Mouse (Mus musculus): ENCODE measurements around the gene Avil. TPM values are rescaled to one million over a fixed set of nuclear protein-coding genes. Genes with fewer than 3 reads are reported as not detected.

Gene Avil
- polyA plus RNA-seq, 1 experiment from 2014 or later, result 0.20 TPM

GRCm38 (mm10) chr10:126990313-126991056, 10.0 kb upstream of the Avil start:
- Histone ChIP-seq H3K4me2 (replicated peaks; ENCODE audit: low read depth) (no peak overlapping the region), H3K36me3 (ENCODE audit: control insufficient read depth, insufficient read depth) (peaks cover 43% of the 10 kb centered on the region), H3K27me3 (replicated peaks; ENCODE audit: control insufficient read depth, insufficient read depth, low read length) (no peaks in the 10 kb centered on the region), H3K27ac (ENCODE audit: low read depth, low read length) (no peak overlapping the region), H3K4me3 (ENCODE audit: low read depth, low read length) (no peak overlapping the region), H3K9me3 (ENCODE audit: control insufficient read depth) (no peaks in the 10 kb centered on the region), H3K4me1 (replicated peaks; ENCODE audit: control insufficient read depth, insufficient read depth, low read length) (peaks cover 14% of the 10 kb centered on the region; the same call in 1 of the 2 replicates), H3K9ac (ENCODE audit: low read depth, low read length) (no peak overlapping the region; the same call in 1 of the 2 replicates)
- ATAC-seq, result peak; percentile 82
- TF ChIP-seq CTCF (IDR thresholded peaks at IDR 0.05; ENCODE audit: low read depth), result peak; percentile 95
- WGBS, result 51% methylated on average over 7 of the region's 7 CpGs

- H3K9ac ChIP-seq (ENCODE audit: low read depth, low read length), result no peak overlapping the region
- TF ChIP-seq CTCF (IDR thresholded peaks at IDR 0.05; ENCODE audit: low read depth), result no peak
- no peak overlapping the region for H3K4me3 ChIP-seq (ENCODE audit: low read depth, low read length)
- H3K27ac ChIP-seq (ENCODE audit: low read depth, low read length), result no peak overlapping the region
- no peak overlapping the region for H3K4me2 ChIP-seq (replicated peaks; ENCODE audit: low read depth)
- no peak for ATAC-seq
- H3K27me3 ChIP-seq (replicated peaks; ENCODE audit: control insufficient read depth, insufficient read depth, low read length), result no peaks in the 10 kb centered on the region
- H3K4me1 ChIP-seq (replicated peaks; ENCODE audit: control insufficient read depth, insufficient read depth, low read length), result peaks cover 12% of the 10 kb centered on the region; the same call in 1 of the 2 replicates
- H3K9me3 ChIP-seq (ENCODE audit: control insufficient read depth), result no peaks in the 10 kb centered on the region
- WGBS, result 34% methylated on average over 3 of the region's 3 CpGs
- H3K36me3 ChIP-seq (ENCODE audit: control insufficient read depth, insufficient read depth), result peaks cover 48% of the 10 kb centered on the region
Observed at GRCm38 (mm10) chr10:126991676-126992075, 8.8 kb upstream of the Avil start.

DNA sequence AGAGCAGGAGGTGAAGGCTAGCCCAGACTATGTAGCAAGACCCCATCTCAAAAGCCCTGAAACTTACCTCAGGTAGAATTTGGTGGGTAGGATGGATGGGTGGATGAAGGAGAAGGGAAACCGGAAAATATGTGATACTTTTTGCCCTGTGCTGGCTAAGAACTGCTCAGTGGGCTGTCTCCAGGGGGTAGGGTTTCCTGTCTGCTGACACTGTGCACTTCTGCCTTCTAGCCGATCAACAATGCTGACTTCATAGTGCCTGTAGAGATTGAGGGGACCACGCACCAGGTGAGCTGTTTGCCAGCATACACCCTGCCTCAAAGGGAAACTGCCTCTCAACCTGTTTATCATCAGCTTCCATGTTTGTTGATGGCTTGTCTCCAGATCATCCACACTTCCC, 6.9 kb upstream of the Avil start:
- ATAC-seq, result no peak
- TF ChIP-seq CTCF (IDR thresholded peaks at IDR 0.05; ENCODE audit: low read depth), result no peak
- 87% methylated on average over 3 of the region's 3 CpGs for WGBS

GRCm38 (mm10) chr10:126997340-126998113, 3.0 kb upstream of the Avil start:
- WGBS, result 57% methylated on average over 13 of the region's 13 CpGs
- H3K4me3 ChIP-seq (ENCODE audit: low read depth, low read length), result no peak overlapping the region
- H3K4me2 ChIP-seq (replicated peaks; ENCODE audit: low read depth), result no peak overlapping the region
- H3K27ac ChIP-seq (ENCODE audit: low read depth, low read length), result no peak overlapping the region
- no peak overlapping the region for H3K9ac ChIP-seq (ENCODE audit: low read depth, low read length)
- no peak for TF ChIP-seq CTCF (IDR thresholded peaks at IDR 0.05; ENCODE audit: low read depth)
- ATAC-seq, result no peak
- H3K27me3 ChIP-seq (replicated peaks; ENCODE audit: control insufficient read depth, insufficient read depth, low read length), result no peaks in the 10 kb centered on the region
- H3K9me3 ChIP-seq (ENCODE audit: control insufficient read depth), result no peaks in the 10 kb centered on the region
- H3K4me1 ChIP-seq (replicated peaks; ENCODE audit: control insufficient read depth, insufficient read depth, low read length), result no peaks in the 10 kb centered on the region
- H3K36me3 ChIP-seq (ENCODE audit: control insufficient read depth, insufficient read depth), result peaks cover 62% of the 10 kb centered on the region

More for the DNA sequence above, 6.9 kb upstream of the Avil start:
- Histone ChIP-seq H3K36me3 (ENCODE audit: control insufficient read depth, insufficient read depth) (peaks cover 63% of the 10 kb centered on the region), H3K4me3 (ENCODE audit: low read depth, low read length) (no peak overlapping the region), H3K9me3 (ENCODE audit: control insufficient read depth) (no peaks in the 10 kb centered on the region), H3K9ac (ENCODE audit: low read depth, low read length) (no peak overlapping the region; the same call in 1 of the 2 replicates), H3K27ac (ENCODE audit: low read depth, low read length) (no peak overlapping the region), H3K27me3 (replicated peaks; ENCODE audit: control insufficient read depth, insufficient read depth, low read length) (no peaks in the 10 kb centered on the region), H3K4me2 (replicated peaks; ENCODE audit: low read depth) (no peak overlapping the region), H3K4me1 (replicated peaks; ENCODE audit: control insufficient read depth, insufficient read depth, low read length) (peaks cover 4% of the 10 kb centered on the region; the same call in 1 of the 2 replicates)

GRCm38 (mm10) chr10:127001297-127001696, 788 bp downstream of the Avil start:
- no peaks in the 10 kb centered on the region for H3K27me3 ChIP-seq (replicated peaks; ENCODE audit: control insufficient read depth, insufficient read depth, low read length)
- H3K4me2 ChIP-seq (replicated peaks; ENCODE audit: low read depth), result no peak overlapping the region
- no peaks in the 10 kb centered on the region for H3K9me3 ChIP-seq (ENCODE audit: control insufficient read depth)
- H3K4me1 ChIP-seq (replicated peaks; ENCODE audit: control insufficient read depth, insufficient read depth, low read length), result no peaks in the 10 kb centered on the region
- no peak for ATAC-seq
- H3K27ac ChIP-seq (ENCODE audit: low read depth, low read length), result no peak overlapping the region
- TF ChIP-seq CTCF (IDR thresholded peaks at IDR 0.05; ENCODE audit: low read depth), result no peak
- H3K9ac ChIP-seq (ENCODE audit: low read depth, low read length), result no peak overlapping the region
- WGBS, result 52% methylated on average over 9 of the region's 9 CpGs
- H3K36me3 ChIP-seq (ENCODE audit: control insufficient read depth, insufficient read depth), result peaks cover 25% of the 10 kb centered on the region
- H3K4me3 ChIP-seq (ENCODE audit: low read depth, low read length), result no peak overlapping the region

DNA sequence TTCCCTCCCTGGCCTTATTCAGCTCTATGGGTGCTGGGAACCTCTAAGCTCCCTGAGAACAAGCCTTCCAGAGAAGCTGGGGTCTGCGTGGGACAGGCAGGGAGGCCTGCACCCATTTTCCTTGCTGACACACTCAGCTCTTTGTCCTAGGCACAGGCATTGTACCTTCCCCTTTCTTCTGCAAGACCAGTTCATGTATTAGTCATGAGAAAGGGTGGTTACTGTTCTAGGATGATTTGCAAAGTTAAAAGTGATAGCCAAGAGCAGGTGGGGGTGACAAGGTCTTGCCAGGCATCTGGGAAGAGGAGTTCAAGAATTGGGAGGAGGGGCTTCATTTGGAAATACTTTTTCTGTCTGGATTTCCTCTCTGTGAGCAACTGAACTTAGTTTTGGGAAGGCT, 1.5 kb downstream of the Avil start:
- peaks cover 25% of the 10 kb centered on the region for H3K36me3 ChIP-seq (ENCODE audit: control insufficient read depth, insufficient read depth)
- ATAC-seq, result no peak
- H3K4me1 ChIP-seq (replicated peaks; ENCODE audit: control insufficient read depth, insufficient read depth, low read length), result no peaks in the 10 kb centered on the region
- H3K27ac ChIP-seq (ENCODE audit: low read depth, low read length), result no peak overlapping the region
- no peak overlapping the region for H3K9ac ChIP-seq (ENCODE audit: low read depth, low read length)
- 73% methylated on average over 1 of the region's 1 CpGs for WGBS
- H3K9me3 ChIP-seq (ENCODE audit: control insufficient read depth), result no peaks in the 10 kb centered on the region
- no peaks in the 10 kb centered on the region for H3K27me3 ChIP-seq (replicated peaks; ENCODE audit: control insufficient read depth, insufficient read depth, low read length)
- H3K4me3 ChIP-seq (ENCODE audit: low read depth, low read length), result no peak overlapping the region
- TF ChIP-seq CTCF (IDR thresholded peaks at IDR 0.05; ENCODE audit: low read depth), result no peak
- H3K4me2 ChIP-seq (replicated peaks; ENCODE audit: low read depth), result no peak overlapping the region
